Mouse (Mus musculus): ENCODE results near the gene Asrgl1. TPM values are rescaled to one million over a fixed set of nuclear protein-coding genes. Genes with fewer than 3 reads are reported as not detected.

Gene Asrgl1
- polyA plus RNA-seq, 1 experiment from 2014 or later = 12.6 TPM

GRCm38 (mm10) chr19:9076982-9077660, 58.3 kb downstream of the Asrgl1 start:
- H3K4me1 ChIP-seq (replicated peaks) = peaks cover 30% of the 10 kb centered on the region
- H3K4me2 ChIP-seq (replicated peaks) = no peak overlapping the region
- ATAC-seq = no peak
- H3K9me3 ChIP-seq = no peaks in the 10 kb centered on the region
- H3K4me3 ChIP-seq (replicated peaks) = no peak overlapping the region
- WGBS = 57% methylated on average over 4 of the region's 4 CpGs
- no peaks in the 10 kb centered on the region for H3K27me3 ChIP-seq (replicated peaks)
- H3K36me3 ChIP-seq = no peaks in the 10 kb centered on the region
- no peak overlapping the region for H3K9ac ChIP-seq
- no peak overlapping the region for H3K27ac ChIP-seq

- Histone ChIP-seq H3K36me3 (no peaks in the 10 kb centered on the region), H3K9me3 (no peaks in the 10 kb centered on the region), H3K4me2 (replicated peaks) (no peak overlapping the region), H3K4me1 (replicated peaks) (peaks cover 38% of the 10 kb centered on the region), H3K27me3 (replicated peaks) (no peaks in the 10 kb centered on the region), H3K9ac (no peak overlapping the region), H3K27ac (no peak overlapping the region), H3K4me3 (replicated peaks) (no peak overlapping the region)
- WGBS = 90% methylated on average over 3 of the region's 3 CpGs
- no peak for ATAC-seq
Observed at GRCm38 (mm10) chr19:9076035-9076434, 59.4 kb downstream of the Asrgl1 start.

GRCm38 (mm10) chr19:9075558-9075957, 59.9 kb downstream of the Asrgl1 start:
- H3K36me3 ChIP-seq = no peaks in the 10 kb centered on the region
- WGBS = 72% methylated on average over 2 of the region's 2 CpGs
- H3K27ac ChIP-seq = no peak overlapping the region
- H3K4me1 ChIP-seq (replicated peaks) = peaks cover 43% of the 10 kb centered on the region
- no peak overlapping the region for H3K4me3 ChIP-seq (replicated peaks)
- no peak overlapping the region for H3K4me2 ChIP-seq (replicated peaks)
- no peak overlapping the region for H3K9ac ChIP-seq
- H3K27me3 ChIP-seq (replicated peaks) = no peaks in the 10 kb centered on the region
- no peak for ATAC-seq
- no peaks in the 10 kb centered on the region for H3K9me3 ChIP-seq

- WGBS = 66% methylated on average over 4 of the region's 4 CpGs
- Histone ChIP-seq H3K27ac (0 out of 2 replicates have a peak overlapping the region, but pooled peaks have one; percentile 22), H3K4me2 (replicated peaks) (no peak overlapping the region), H3K36me3 (no peaks in the 10 kb centered on the region), H3K9ac (no peak overlapping the region), H3K4me1 (replicated peaks) (peaks cover 47% of the 10 kb centered on the region), H3K27me3 (replicated peaks) (no peaks in the 10 kb centered on the region), H3K4me3 (replicated peaks) (no peak overlapping the region), H3K9me3 (no peaks in the 10 kb centered on the region)
- ATAC-seq = no peak
Observed at GRCm38 (mm10) chr19:9074424-9074823, 61.0 kb downstream of the Asrgl1 start.

- Histone ChIP-seq H3K4me3 (replicated peaks) (no peak overlapping the region), H3K4me2 (replicated peaks) (no peak overlapping the region), H3K4me1 (replicated peaks) (peaks cover 47% of the 10 kb centered on the region), H3K27ac (peak overlapping the region; percentile 22; the same call in 1 of the 2 replicates), H3K27me3 (replicated peaks) (no peaks in the 10 kb centered on the region), H3K36me3 (no peaks in the 10 kb centered on the region), H3K9me3 (no peaks in the 10 kb centered on the region), H3K9ac (no peak overlapping the region)
- no peak for ATAC-seq
- WGBS = 62% methylated on average over 12 of the region's 12 CpGs
Observed at GRCm38 (mm10) chr19:9073776-9074411, 61.5 kb downstream of the Asrgl1 start.

GRCm38 (mm10) chr19:9072157-9072530, 63.3 kb downstream of the Asrgl1 start:
- Histone ChIP-seq H3K4me3 (replicated peaks) (no peak overlapping the region), H3K36me3 (no peaks in the 10 kb centered on the region), H3K27ac (peak overlapping the region; percentile 91), H3K4me1 (replicated peaks) (peaks cover 50% of the 10 kb centered on the region), H3K27me3 (replicated peaks) (no peaks in the 10 kb centered on the region), H3K9me3 (no peaks in the 10 kb centered on the region), H3K4me2 (replicated peaks) (no peak overlapping the region), H3K9ac (no peak overlapping the region)
- ATAC-seq = no peak
- WGBS = 59% methylated on average over 2 of the region's 2 CpGs

GRCm38 (mm10) chr19:9071456-9072156, 63.8 kb downstream of the Asrgl1 start:
- Histone ChIP-seq H3K36me3 (no peaks in the 10 kb centered on the region), H3K9me3 (no peaks in the 10 kb centered on the region), H3K4me3 (replicated peaks) (no peak overlapping the region), H3K4me2 (replicated peaks) (no peak overlapping the region), H3K4me1 (replicated peaks) (peaks cover 54% of the 10 kb centered on the region), H3K27me3 (replicated peaks) (no peaks in the 10 kb centered on the region), H3K27ac (peak overlapping the region; percentile 91), H3K9ac (no peak overlapping the region)
- WGBS = 51% methylated on average over 7 of the region's 7 CpGs
- ATAC-seq = no peak

- peak; percentile 24 for ATAC-seq
- Histone ChIP-seq H3K9me3 (no peaks in the 10 kb centered on the region), H3K36me3 (no peaks in the 10 kb centered on the region), H3K4me3 (replicated peaks) (no peak overlapping the region), H3K9ac (no peak overlapping the region), H3K27ac (peak overlapping the region; percentile 91), H3K4me2 (replicated peaks) (no peak overlapping the region), H3K27me3 (replicated peaks) (no peaks in the 10 kb centered on the region), H3K4me1 (replicated peaks) (peaks cover 65% of the 10 kb centered on the region)
- 50% methylated on average over 2 of the region's 2 CpGs for WGBS
Observed at GRCm38 (mm10) chr19:9070316-9070715, 65.1 kb downstream of the Asrgl1 start.

- H3K27ac ChIP-seq = peak overlapping the region; percentile 91
- 43% methylated on average over 8 of the region's 8 CpGs for WGBS
- no peaks in the 10 kb centered on the region for H3K36me3 ChIP-seq
- H3K4me2 ChIP-seq (replicated peaks) = no peak overlapping the region
- H3K4me3 ChIP-seq (replicated peaks) = no peak overlapping the region
- H3K9ac ChIP-seq = no peak overlapping the region
- H3K4me1 ChIP-seq (replicated peaks) = peaks cover 64% of the 10 kb centered on the region
- H3K27me3 ChIP-seq (replicated peaks) = no peaks in the 10 kb centered on the region
- no peaks in the 10 kb centered on the region for H3K9me3 ChIP-seq
- ATAC-seq = peak; percentile 35
Observed at GRCm38 (mm10) chr19:9069687-9070307, 65.6 kb downstream of the Asrgl1 start.

- peaks cover 49% of the 10 kb centered on the region for H3K4me1 ChIP-seq (replicated peaks)
- 67% methylated on average over 5 of the region's 5 CpGs for WGBS
- no peak overlapping the region for H3K4me3 ChIP-seq (replicated peaks)
- no peak overlapping the region for H3K9ac ChIP-seq
- H3K9me3 ChIP-seq = no peaks in the 10 kb centered on the region
- peak overlapping the region; percentile 38; the same call in 1 of the 2 replicates for H3K27ac ChIP-seq
- no peak for ATAC-seq
- no peak overlapping the region for H3K4me2 ChIP-seq (replicated peaks)
- H3K36me3 ChIP-seq = no peaks in the 10 kb centered on the region
- no peaks in the 10 kb centered on the region for H3K27me3 ChIP-seq (replicated peaks)
Observed at GRCm38 (mm10) chr19:9067292-9067691, 68.1 kb downstream of the Asrgl1 start.

GRCm38 (mm10) chr19:9065621-9066561, 69.5 kb downstream of the Asrgl1 start:
- Histone ChIP-seq H3K27me3 (replicated peaks) (no peaks in the 10 kb centered on the region), H3K4me3 (replicated peaks) (no peak overlapping the region), H3K4me1 (replicated peaks) (peaks cover 35% of the 10 kb centered on the region), H3K9me3 (no peaks in the 10 kb centered on the region), H3K9ac (no peak overlapping the region), H3K36me3 (no peaks in the 10 kb centered on the region), H3K27ac (peak overlapping the region; percentile 72), H3K4me2 (replicated peaks) (0 out of 2 replicates have a peak overlapping the region, but pooled peaks have one; percentile 6)
- peak; percentile 84 for ATAC-seq
- WGBS = 28% methylated on average over 9 of the region's 9 CpGs
